Mouse (Mus musculus) midbrain, postnatal 0 days (tissue): ENCODE measurements at regions not wholly inside any gene's neighbourhood (a gene's known extent, or its start where the extent isn't known, plus 50 kb on each side); places are given as distances from the start of the nearest gene placed in this dataset.

Experiments
- ATAC-seq: fragments of 200-750 bp; cut with Nextera tagmentation; 2 replicates; pipeline ENCODE4 v1.8.0; 2017; ENCODE audit warnings: moderate number of reproducible peaks, mild to moderate bottlenecking, moderate TSS enrichment, moderate library complexity; ENCODE audit not compliant: low FRiP score
- DNase-seq: peaks from one replicate; pipeline ENCODE4 v3.0.0-alpha.2; 2015; ENCODE audit warnings: low spot score
- H3K27ac ChIP-seq: fragments of 300-500 bp; sonication (generic); 2 replicates; pipeline ENCODE4 v1.5.1; 2014; ENCODE audit warnings: low read depth, mild to moderate bottlenecking, low read length, mixed read lengths
- H3K27me3 ChIP-seq: fragments of 300-500 bp; sonication (generic); 2 replicates; pipeline ENCODE4 v1.6.1; 2014; ENCODE audit warnings: low read length, control low read depth, mixed read lengths; ENCODE audit not compliant: insufficient read depth
- H3K36me3 ChIP-seq: fragments of 300-500 bp; sonication (generic); 2 replicates; pipeline ENCODE4 v1.6.1; 2014; ENCODE audit warnings: low read length, control low read depth, mixed read lengths; ENCODE audit not compliant: insufficient read depth
- H3K4me1 ChIP-seq: fragments of 300-500 bp; sonication (generic); 2 replicates; pipeline ENCODE4 v1.6.1; 2014; ENCODE audit warnings: mild to moderate bottlenecking, control low read depth, antibody characterized with exemption, low read length, mixed read lengths; ENCODE audit not compliant: insufficient read depth
- H3K4me2 ChIP-seq: fragments of 300-500 bp; sonication (generic); 2 replicates; pipeline ENCODE4 v1.6.1; 2014; ENCODE audit warnings: low read depth, mild to moderate bottlenecking, low read length, mixed read lengths; ENCODE audit not compliant: poor library complexity, severe bottlenecking
- H3K4me3 ChIP-seq: fragments of 300-500 bp; sonication (generic); 2 replicates; pipeline ENCODE4 v1.5.1; 2014; ENCODE audit warnings: low read depth, mild to moderate bottlenecking, low read length, moderate library complexity
- H3K9ac ChIP-seq: fragments of 300-500 bp; sonication (generic); replicated peaks from 2 replicates; pipeline ENCODE4 v1.6.1; 2014; ENCODE audit warnings: mild to moderate bottlenecking, low read length, moderate library complexity, mixed read lengths; ENCODE audit not compliant: poor library complexity, severe bottlenecking
- H3K9me3 ChIP-seq: fragments of 300-500 bp; sonication (generic); 2 replicates; pipeline ENCODE4 v1.6.1; 2016; ENCODE audit warnings: low read length, control low read depth
- CTCF ChIP-seq: IDR thresholded peaks from 2 replicates; pipeline ENCODE4 v1.5.1; 2016; ENCODE audit warnings: antibody characterized with exemption, mild to moderate bottlenecking
- WGBS: fragments of 180-500 bp; shearing (Covaris S2); extraction: QIAGEN DNeasy Blood & Tissue Kit; methylation state at CpG from one replicate; pipeline ENCODE4 v1.1.7; 2014; 5-methylcytosine and 5-hydroxymethylcytosine counted together

DNA sequence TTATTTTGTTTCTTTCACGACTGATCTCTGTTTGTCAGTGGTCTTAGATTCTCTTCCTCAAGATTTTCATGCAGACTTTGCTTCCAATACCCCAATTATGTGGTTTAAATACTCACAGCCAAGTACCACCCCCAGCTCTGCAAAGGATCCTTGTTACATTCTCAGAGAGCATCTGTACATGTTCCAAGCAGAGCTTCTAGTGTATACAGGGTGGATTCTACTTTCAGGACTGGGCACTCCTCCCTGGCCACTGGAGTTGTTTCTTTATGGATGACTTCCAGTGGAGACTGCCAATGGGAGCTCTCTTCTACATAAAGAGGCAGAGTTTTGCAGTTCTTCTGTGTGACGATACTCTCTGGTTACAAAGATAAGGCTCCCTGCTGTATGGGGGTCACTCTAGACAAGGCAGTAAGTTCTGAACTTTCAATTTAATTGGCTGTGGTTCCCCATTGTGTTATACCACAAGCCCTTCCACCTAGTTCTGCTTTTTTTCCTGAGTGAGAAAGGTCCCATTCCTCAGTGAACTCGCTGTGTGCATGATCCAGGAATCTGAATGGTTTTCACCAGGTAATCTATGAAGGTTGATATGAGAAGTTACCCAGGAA lies 240.4 kb upstream of the Kcnj16 start:
- no peaks in the 10 kb centered on the region for H3K27me3 ChIP-seq
- no peaks in the 10 kb centered on the region for H3K9me3 ChIP-seq
- no peak overlapping the region for H3K27ac ChIP-seq
- TF ChIP-seq CTCF, result no peak
- WGBS, result 71% methylated on average over 3 of the region's 3 CpGs
- H3K4me1 ChIP-seq, result no peaks in the 10 kb centered on the region
- no peak overlapping the region for H3K9ac ChIP-seq
- DNase-seq (no peak), ATAC-seq (no peak)
- H3K36me3 ChIP-seq, result no peaks in the 10 kb centered on the region
- H3K4me3 ChIP-seq, result no peak overlapping the region
- no peak overlapping the region for H3K4me2 ChIP-seq

DNA sequence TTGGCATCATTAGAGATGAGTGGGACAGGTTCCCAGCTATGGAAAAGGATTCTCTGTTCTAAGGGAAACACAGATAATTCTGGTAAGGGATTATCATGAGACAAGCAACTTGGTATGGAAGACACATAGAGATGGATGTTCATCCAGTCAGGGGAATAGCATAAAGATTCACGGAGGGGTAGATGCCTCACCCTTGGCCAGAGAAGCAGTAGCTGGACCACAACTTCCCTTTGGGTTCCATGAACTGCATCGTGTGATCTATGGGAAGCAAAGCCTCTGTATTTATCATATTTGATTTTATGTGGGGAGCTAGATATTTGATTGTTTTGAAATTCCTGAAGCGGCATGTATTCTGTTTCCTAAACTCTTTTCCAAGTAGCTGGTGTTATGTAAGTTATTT lies 236.3 kb upstream of the Kcnj16 start:
- Histone ChIP-seq H3K9ac (no peak overlapping the region), H3K4me2 (no peak overlapping the region), H3K9me3 (no peaks in the 10 kb centered on the region), H3K27ac (no peak overlapping the region), H3K27me3 (no peaks in the 10 kb centered on the region), H3K4me1 (no peaks in the 10 kb centered on the region), H3K4me3 (no peak overlapping the region), H3K36me3 (no peaks in the 10 kb centered on the region)
- WGBS, result 89% methylated on average over 3 of the region's 3 CpGs
- no peak for ATAC-seq
- no peak for DNase-seq
- no peak for TF ChIP-seq CTCF

DNA sequence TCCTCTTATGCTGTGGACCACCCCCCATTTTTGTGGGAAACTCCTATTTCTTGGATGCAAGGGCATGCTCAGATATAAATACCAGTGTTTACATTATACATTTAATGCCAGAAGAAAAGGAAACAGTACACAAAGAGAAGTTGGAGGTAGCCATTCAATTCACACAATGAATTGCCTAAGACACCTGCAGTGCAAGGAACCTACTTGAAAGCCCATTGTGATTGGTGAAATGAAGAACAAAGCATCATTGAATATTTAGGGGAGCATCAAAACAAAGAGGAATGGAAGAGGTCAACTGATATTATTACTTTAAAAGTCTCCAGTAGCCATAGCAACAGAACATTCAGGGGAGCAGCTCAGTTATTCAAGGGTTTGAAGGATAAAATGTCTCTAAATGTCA lies 193.7 kb upstream of the Kcnj16 start:
- no peaks in the 10 kb centered on the region for H3K4me1 ChIP-seq
- no peak overlapping the region for H3K4me2 ChIP-seq
- H3K27ac ChIP-seq, result no peak overlapping the region
- H3K36me3 ChIP-seq, result no peaks in the 10 kb centered on the region
- H3K9me3 ChIP-seq, result no peaks in the 10 kb centered on the region
- TF ChIP-seq CTCF, result no peak
- no peak overlapping the region for H3K9ac ChIP-seq
- no peaks in the 10 kb centered on the region for H3K27me3 ChIP-seq
- no peak for DNase-seq
- no peak overlapping the region for H3K4me3 ChIP-seq
- ATAC-seq, result no peak

DNA sequence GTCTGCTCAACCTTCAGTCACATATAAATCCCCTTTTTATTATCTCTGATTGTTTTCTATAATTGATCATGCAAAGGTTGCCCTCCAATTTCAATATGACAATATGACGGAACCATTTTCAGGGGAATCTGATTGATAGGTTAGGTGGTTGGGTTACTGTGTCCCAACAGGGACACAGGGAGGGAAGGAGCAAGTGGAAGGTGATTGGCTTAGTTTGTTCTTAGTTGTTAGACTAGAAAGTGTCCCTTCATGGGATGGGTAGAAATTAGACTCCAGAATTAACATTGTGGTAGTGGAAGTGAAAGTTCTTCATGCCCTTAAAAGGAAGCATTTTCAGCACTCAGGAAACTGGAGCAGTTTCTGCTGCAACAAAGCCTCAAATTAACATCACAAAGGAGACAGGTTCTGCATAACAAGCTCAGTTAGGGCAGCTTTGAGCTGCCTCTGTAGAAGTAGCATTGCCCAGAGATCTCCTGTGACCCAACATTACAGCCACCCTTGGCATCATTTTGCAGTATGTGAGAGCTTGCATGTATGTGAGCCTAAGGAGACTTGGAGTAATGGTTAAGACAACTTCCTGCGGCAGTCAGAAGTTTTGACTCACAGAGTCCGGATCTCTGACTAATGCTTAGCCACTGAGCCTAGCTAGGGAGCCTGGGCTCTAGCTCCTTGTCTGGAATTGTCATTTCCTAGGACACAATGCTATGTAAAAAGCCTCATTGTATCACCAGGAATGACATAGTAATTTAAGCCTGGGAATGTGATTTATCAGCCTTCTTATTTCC lies 186.1 kb upstream of the Kcnj16 start:
- no peaks in the 10 kb centered on the region for H3K36me3 ChIP-seq
- WGBS, result 35% methylated on average over 3 of the region's 3 CpGs
- no peak overlapping the region for H3K27ac ChIP-seq
- H3K4me2 ChIP-seq, result no peak overlapping the region
- TF ChIP-seq CTCF, result no peak
- DNase-seq, result peak; percentile 17
- H3K4me1 ChIP-seq, result no peaks in the 10 kb centered on the region
- no peak overlapping the region for H3K9ac ChIP-seq
- H3K9me3 ChIP-seq, result 0 out of 2 replicates have a peak, but pooled peaks cover 3% of the 10 kb centered on the region
- no peaks in the 10 kb centered on the region for H3K27me3 ChIP-seq
- no peak overlapping the region for H3K4me3 ChIP-seq
- ATAC-seq, result no peak

DNA sequence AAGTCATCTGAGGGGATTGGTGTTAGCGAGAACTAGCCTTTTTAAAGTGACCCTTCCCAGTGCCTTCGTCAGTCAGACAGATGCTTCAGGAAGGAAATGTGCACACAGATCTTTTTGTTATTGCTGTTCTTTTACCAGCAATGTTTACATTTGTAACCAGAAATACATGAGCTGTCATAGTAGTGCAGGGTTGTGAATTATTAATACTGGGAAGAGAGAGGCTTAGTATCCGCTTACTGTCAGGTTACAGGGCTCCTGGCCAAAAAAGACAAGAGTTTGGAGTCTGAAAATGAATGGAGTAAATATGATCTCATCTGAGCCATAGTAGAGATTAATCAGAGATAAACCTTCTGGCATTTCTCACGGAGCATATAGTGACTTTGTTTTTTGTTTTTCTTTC lies 178.3 kb upstream of the Kcnj16 start:
- TF ChIP-seq CTCF, result no peak
- DNase-seq, result no peak
- H3K4me3 ChIP-seq, result no peak overlapping the region
- no peak overlapping the region for H3K9ac ChIP-seq
- H3K4me2 ChIP-seq, result no peak overlapping the region
- H3K27me3 ChIP-seq, result no peaks in the 10 kb centered on the region
- 76% methylated on average over 4 of the region's 4 CpGs for WGBS
- H3K36me3 ChIP-seq, result no peaks in the 10 kb centered on the region
- H3K27ac ChIP-seq, result no peak overlapping the region
- H3K4me1 ChIP-seq, result no peaks in the 10 kb centered on the region
- H3K9me3 ChIP-seq, result 0 out of 2 replicates have a peak, but pooled peaks cover 3% of the 10 kb centered on the region
- no peak for ATAC-seq

DNA sequence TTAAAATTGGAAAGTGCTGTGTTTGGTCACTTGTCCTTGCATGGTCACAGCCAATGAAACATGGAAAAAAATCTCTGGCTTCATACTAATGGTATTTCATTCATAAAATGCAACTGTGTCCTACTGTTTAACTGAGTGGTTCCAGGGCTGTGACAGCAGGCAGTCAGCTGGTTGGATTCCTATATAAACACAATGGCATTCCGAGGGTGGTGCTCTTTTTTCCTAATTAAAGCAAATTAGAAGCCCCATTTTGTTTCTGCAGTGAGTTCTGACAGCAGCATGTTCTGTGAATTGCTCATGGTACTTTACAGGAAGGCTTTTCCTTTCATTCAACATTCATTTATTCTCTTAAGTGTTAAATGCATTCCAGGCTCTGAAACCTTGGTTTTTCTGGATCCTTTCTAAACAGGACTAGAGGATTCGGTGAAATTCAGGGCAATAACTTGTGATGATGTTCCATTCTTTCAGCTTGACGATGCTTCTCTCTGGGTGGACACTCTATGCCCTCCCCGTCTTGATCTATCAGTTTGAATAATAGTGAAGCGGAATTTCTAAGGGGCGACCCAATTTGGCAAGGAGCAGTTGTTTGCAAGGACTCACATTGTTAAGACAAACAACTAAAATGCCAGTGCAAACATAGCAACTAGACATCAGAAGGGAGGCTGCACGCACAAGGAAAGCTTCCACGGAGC lies 167.8 kb upstream of the Kcnj16 start:
- Histone ChIP-seq H3K27me3 (no peaks in the 10 kb centered on the region), H3K4me1 (no peaks in the 10 kb centered on the region), H3K4me3 (no peak overlapping the region), H3K9ac (no peak overlapping the region), H3K9me3 (no peaks in the 10 kb centered on the region), H3K4me2 (no peak overlapping the region), H3K36me3 (no peaks in the 10 kb centered on the region), H3K27ac (no peak overlapping the region)
- DNase-seq (peak; percentile 2), ATAC-seq (no peak)
- no peak for TF ChIP-seq CTCF
- 70% methylated on average over 8 of the region's 8 CpGs for WGBS
